Mouse (Mus musculus): ENCODE measurements around the gene Ctf1. TPM values are rescaled to one million over a fixed set of nuclear protein-coding genes. Genes with fewer than 3 reads are reported as not detected.
A peak's percentile ranks its signal among the peaks of the same experiment; 100 is the strongest.
"Not testable (repeated sequence)": the region's sequence is repeated elsewhere in the genome, so short reads cannot be mapped to it uniquely, and the experiment has no call there.

Gene Ctf1
- total RNA-seq, 1 experiment, result 3.0 TPM

GRCm38 (mm10) chr7:127689626-127690280 lies 22.8 kb upstream of the Ctf1 start:
- Histone ChIP-seq H3K27ac (ENCODE audit: insufficient read depth, low read depth, low read length, poor library complexity, severe bottlenecking) (no peak overlapping the region), H3K9ac (ENCODE audit: insufficient read depth, low read depth, low read length, poor library complexity, severe bottlenecking) (no peak overlapping the region), H3K36me3 (ENCODE audit: control insufficient read depth, insufficient read depth, low read length, poor library complexity, severe bottlenecking) (no peaks in the 10 kb centered on the region), H3K4me3 (ENCODE audit: insufficient read depth in 1 of 2, low read depth in 1 of 2, low read length in 2 of 2, poor library complexity in 1 of 2, severe bottlenecking in 1 of 2) (no peak overlapping the region), H3K4me1 (ENCODE audit: control insufficient read depth in 2 of 2, insufficient read depth in 2 of 2, low read length in 2 of 2, poor library complexity in 1 of 2) (peaks cover 0 to 13% of the 10 kb centered on the region in 2 experiments; a peak in 2 of 4 replicates), H3K9me3 (ENCODE audit: control insufficient read depth, insufficient read depth, low read depth, low read length) (no peaks in the 10 kb centered on the region)
- TF ChIP-seq CHD2 (IDR thresholded peaks at IDR 0.05; ENCODE audit: low read depth, low read length), result no peak
- TF ChIP-seq MAFK (IDR thresholded peaks at IDR 0.05; ENCODE audit: insufficient read depth, low read depth, low read length), result peak; percentile 45; the same call in 1 of the 2 replicates
- DNase-seq (ENCODE audit: low read depth, low spot score), result no peak
- in situ Hi-C loops (cut with MboI; ENCODE audit: low sequenced_read_pairs in 2 of 2, unreplicated experiment in 2 of 2), result no loop called here

- in situ Hi-C loops (cut with MboI; ENCODE audit: low sequenced_read_pairs in 2 of 2, unreplicated experiment in 2 of 2), result no loop called here
- Histone ChIP-seq H3K9me3 (ENCODE audit: control insufficient read depth, insufficient read depth, low read depth, low read length) (no peaks in the 10 kb centered on the region), H3K36me3 (ENCODE audit: control insufficient read depth, insufficient read depth, low read length, poor library complexity, severe bottlenecking) (no peaks in the 10 kb centered on the region), H3K4me1 (ENCODE audit: control insufficient read depth in 2 of 2, insufficient read depth in 2 of 2, low read length in 2 of 2, poor library complexity in 1 of 2) (peaks cover 0 to 6% of the 10 kb centered on the region in 2 experiments; a peak in 2 of 4 replicates), H3K27ac (ENCODE audit: insufficient read depth, low read depth, low read length, poor library complexity, severe bottlenecking) (peak overlapping the region; percentile 83; the same call in 1 of the 2 replicates), H3K4me3 (ENCODE audit: insufficient read depth in 1 of 2, low read depth in 1 of 2, low read length in 2 of 2, poor library complexity in 1 of 2, severe bottlenecking in 1 of 2) (peak overlapping the region; percentile 35 to 56), H3K9ac (ENCODE audit: insufficient read depth, low read depth, low read length, poor library complexity, severe bottlenecking) (peak overlapping the region; percentile 49)
- DNase-seq (ENCODE audit: low read depth, low spot score), result peak; percentile 84
- TF ChIP-seq MAFK (IDR thresholded peaks at IDR 0.05; ENCODE audit: insufficient read depth, low read depth, low read length) (no peak), ZC3H11A (IDR thresholded peaks at IDR 0.05; ENCODE audit: borderline replicate concordance, low read depth, low read length) (no peak), ZNF384 (IDR thresholded peaks at IDR 0.05; ENCODE audit: low read depth, low read length) (no peak), CHD2 (IDR thresholded peaks at IDR 0.05; ENCODE audit: low read depth, low read length) (no peak), HCFC1 (IDR thresholded peaks at IDR 0.05; ENCODE audit: borderline replicate concordance, insufficient read depth, low read length) (no peak; the same call in 1 of the 2 replicates)
Observed at GRCm38 (mm10) chr7:127691221-127691989, 21.1 kb upstream of the Ctf1 start.

GRCm38 (mm10) chr7:127693290-127693689 lies 19.2 kb upstream of the Ctf1 start:
- TF ChIP-seq MAFK (IDR thresholded peaks at IDR 0.05; ENCODE audit: insufficient read depth, low read depth, low read length) (no peak), HCFC1 (IDR thresholded peaks at IDR 0.05; ENCODE audit: borderline replicate concordance, insufficient read depth, low read length) (no peak), ZNF384 (IDR thresholded peaks at IDR 0.05; ENCODE audit: low read depth, low read length) (no peak), ZC3H11A (IDR thresholded peaks at IDR 0.05; ENCODE audit: borderline replicate concordance, low read depth, low read length) (no peak), CHD2 (IDR thresholded peaks at IDR 0.05; ENCODE audit: low read depth, low read length) (no peak)
- no peaks in the 10 kb centered on the region for H3K36me3 ChIP-seq (ENCODE audit: control insufficient read depth, insufficient read depth, low read length, poor library complexity, severe bottlenecking)
- DNase-seq (ENCODE audit: low read depth, low spot score), result no peak

GRCm38 (mm10) chr7:127693730-127694129 lies 18.8 kb upstream of the Ctf1 start:
- H3K4me1 ChIP-seq (ENCODE audit: control insufficient read depth in 2 of 2, insufficient read depth in 2 of 2, low read length in 2 of 2, poor library complexity in 1 of 2); H3K27ac ChIP-seq (ENCODE audit: insufficient read depth, low read depth, low read length, poor library complexity, severe bottlenecking); H3K9ac ChIP-seq (ENCODE audit: insufficient read depth, low read depth, low read length, poor library complexity, severe bottlenecking); H3K9me3 ChIP-seq (ENCODE audit: control insufficient read depth, insufficient read depth, low read depth, low read length); H3K4me3 ChIP-seq (ENCODE audit: insufficient read depth in 1 of 2, low read depth in 1 of 2, low read length in 2 of 2, poor library complexity in 1 of 2, severe bottlenecking in 1 of 2); DNase-seq (ENCODE audit: low read depth, low spot score); in situ Hi-C loops (cut with MboI; ENCODE audit: low sequenced_read_pairs in 2 of 2, unreplicated experiment in 2 of 2); H3K36me3 ChIP-seq (ENCODE audit: control insufficient read depth, insufficient read depth, low read length, poor library complexity, severe bottlenecking): not testable (repeated sequence)

More at GRCm38 (mm10) chr7:127693290-127693689, 19.2 kb upstream of the Ctf1 start:
- H3K9ac ChIP-seq (ENCODE audit: insufficient read depth, low read depth, low read length, poor library complexity, severe bottlenecking), result no peak overlapping the region
- H3K27ac ChIP-seq (ENCODE audit: insufficient read depth, low read depth, low read length, poor library complexity, severe bottlenecking), result no peak overlapping the region
- H3K4me1 ChIP-seq (ENCODE audit: control insufficient read depth in 2 of 2, insufficient read depth in 2 of 2, low read length in 2 of 2, poor library complexity in 1 of 2), result peaks cover 0 to 3% of the 10 kb centered on the region in 2 experiments; a peak in 2 of 4 replicates
- H3K9me3 ChIP-seq (ENCODE audit: control insufficient read depth, insufficient read depth, low read depth, low read length), result no peaks in the 10 kb centered on the region
- in situ Hi-C loops (cut with MboI; ENCODE audit: low sequenced_read_pairs in 2 of 2, unreplicated experiment in 2 of 2), result no loop called here
- no peak overlapping the region for H3K4me3 ChIP-seq (ENCODE audit: insufficient read depth in 1 of 2, low read depth in 1 of 2, low read length in 2 of 2, poor library complexity in 1 of 2, severe bottlenecking in 1 of 2)
